Mouse (Mus musculus) MEL (cell line): ENCODE results near the gene Arhgdia. TPM values are rescaled to one million over a fixed set of nuclear protein-coding genes. Genes with fewer than 3 reads are reported as not detected.
A peak's percentile ranks its signal among the peaks of the same experiment; 100 is the strongest.

ENCODE experiments used
- DNase-seq: peaks from one replicate; pipeline ENCODE4 v3.0.0; 2011; ENCODE audit warnings: low read depth, low spot score
- H3K27ac ChIP-seq: 2 replicates; pipeline ENCODE4 v1.5.1; 2012; ENCODE audit warnings: low read depth, mild to moderate bottlenecking, control low read depth, low read length, moderate library complexity; ENCODE audit not compliant: control insufficient read depth
- H3K27me3 ChIP-seq, 2 experiments: fragments of 150-350 bp in 1 of 2; sonication (generic) in 1 of 2; 2 replicates each; pipeline ENCODE4 v1.6.1; 2012; ENCODE audit warnings: low read length in 2 of 2, mild to moderate bottlenecking in 2 of 2, improper control_type of control experiment in 1 of 2, moderate library complexity in 1 of 2; ENCODE audit not compliant: insufficient read depth in 2 of 2, control insufficient read depth in 1 of 2
- H3K36me3 ChIP-seq, 2 experiments: 2 replicates each; pipeline ENCODE4 v1.6.1; 2012 to 2014; ENCODE audit warnings: low read length in 2 of 2, improper control_type of control experiment in 1 of 2, inconsistent platforms in 1 of 2, mild to moderate bottlenecking in 1 of 2; ENCODE audit not compliant: insufficient read depth in 2 of 2, control insufficient read depth in 1 of 2
- H3K4me1 ChIP-seq, 2 experiments: fragments of 150-350 bp in 1 of 2; sonication (generic) in 1 of 2; 2 replicates each; pipeline ENCODE4 v1.6.1; 2012; ENCODE audit warnings: low read length in 2 of 2, improper control_type of control experiment in 1 of 2, mild to moderate bottlenecking in 1 of 2; ENCODE audit not compliant: insufficient read depth in 2 of 2, control insufficient read depth in 1 of 2
- H3K4me3 ChIP-seq, 2 experiments: fragments of 150-350 bp in 1 of 2; sonication (generic) in 1 of 2; 2 replicates each; pipeline ENCODE4 v1.5.1; 2012; ENCODE audit warnings: low read depth in 2 of 2, low read length in 2 of 2, mild to moderate bottlenecking in 2 of 2, moderate library complexity in 2 of 2, control low read depth in 1 of 2, improper control_type of control experiment in 1 of 2; ENCODE audit not compliant: control insufficient read depth in 1 of 2, insufficient read depth in 1 of 2
- H3K79me2 ChIP-seq: 2 replicates; pipeline ENCODE4 v1.6.1; 2012; ENCODE audit warnings: mild to moderate bottlenecking, low read length, moderate library complexity; ENCODE audit not compliant: control insufficient read depth, poor library complexity, insufficient read depth
- H3K9ac ChIP-seq: 2 replicates; pipeline ENCODE4 v1.6.1; 2012; ENCODE audit warnings: low read depth, mild to moderate bottlenecking, control low read depth, low read length, moderate library complexity; ENCODE audit not compliant: control insufficient read depth, poor library complexity, severe bottlenecking
- H3K9me3 ChIP-seq: fragments of 150-350 bp; sonication (generic); replicated peaks from 2 replicates; pipeline ENCODE4 v1.6.1; 2012; ENCODE audit warnings: mild to moderate bottlenecking, low read length, improper control_type of control experiment, moderate library complexity; ENCODE audit not compliant: insufficient read depth
- BHLHE40 ChIP-seq: IDR thresholded peaks from 2 replicates; pipeline ENCODE4 v1.6.1; 2012; ENCODE audit warnings: low read depth, mild to moderate bottlenecking, inconsistent platforms, low read length, improper control_type of control experiment, borderline replicate concordance
- CTCF ChIP-seq, 3 experiments: IDR thresholded peaks in 2 of 3; conservative IDR thresholded peaks in 1 of 3; 2 replicates each; pipeline ENCODE4 v1.5.1; 2011 to 2012; ENCODE audit warnings: low read length in 3 of 3, low read depth in 2 of 3, mild to moderate bottlenecking in 2 of 3, improper control_type of control experiment in 1 of 3, inconsistent platforms in 1 of 3, mixed read lengths in 1 of 3, moderate library complexity in 1 of 3; ENCODE audit not compliant: control insufficient read depth in 1 of 3, insufficient read depth in 1 of 3, poor library complexity in 1 of 3, severe bottlenecking in 1 of 3
- E2F4 ChIP-seq: IDR thresholded peaks from 2 replicates; pipeline ENCODE4 v1.6.1; 2011; ENCODE audit warnings: low read depth, low read length, improper control_type of control experiment, borderline replicate concordance
- JUND ChIP-seq: IDR thresholded peaks from 2 replicates; pipeline ENCODE4 v1.6.1; 2011; ENCODE audit warnings: low read depth, mild to moderate bottlenecking, improper control_type of control experiment, low read length
- MAX ChIP-seq: IDR thresholded peaks from 2 replicates; pipeline ENCODE4 v1.6.1; 2011; ENCODE audit warnings: low read length, improper control_type of control experiment
- MYC ChIP-seq: IDR thresholded peaks from 2 replicates; pipeline ENCODE4 v1.6.1; 2011; ENCODE audit warnings: low read depth, mild to moderate bottlenecking, low read length, improper control_type of control experiment, moderate library complexity
- NELFE ChIP-seq: IDR thresholded peaks from 2 replicates; pipeline ENCODE4 v1.6.1; 2011; ENCODE audit warnings: low read depth, low read length, improper control_type of control experiment
- NRF1 ChIP-seq: IDR thresholded peaks from 2 replicates; pipeline ENCODE4 v1.6.1; 2014; ENCODE audit warnings: low read depth, mild to moderate bottlenecking, inconsistent platforms, low read length, improper control_type of control experiment, moderate library complexity; ENCODE audit not compliant: poor library complexity, insufficient read depth, severe bottlenecking
- RAD21 ChIP-seq: IDR thresholded peaks from 2 replicates; pipeline ENCODE4 v1.6.1; 2011; ENCODE audit warnings: mild to moderate bottlenecking, low read depth, low read length, improper control_type of control experiment
- SMC3 ChIP-seq: IDR thresholded peaks from 2 replicates; pipeline ENCODE4 v1.6.1; 2011; ENCODE audit warnings: low read depth, low read length, improper control_type of control experiment
- TBP ChIP-seq: IDR thresholded peaks from 2 replicates; pipeline ENCODE4 v1.8.0; 2011; ENCODE audit warnings: low read depth, low read length, improper control_type of control experiment
- USF1 ChIP-seq: IDR thresholded peaks from 2 replicates; pipeline ENCODE4 v1.6.1; 2014; ENCODE audit warnings: low read depth, mild to moderate bottlenecking, inconsistent platforms, low read length, improper control_type of control experiment, moderate library complexity
- ZC3H11A ChIP-seq: IDR thresholded peaks from 2 replicates; pipeline ENCODE4 v1.6.1; 2012; ENCODE audit warnings: low read depth, mild to moderate bottlenecking, inconsistent platforms, low read length, improper control_type of control experiment
- ZKSCAN1 ChIP-seq: IDR thresholded peaks from 2 replicates; pipeline ENCODE4 v1.6.1; 2012; ENCODE audit warnings: low read depth, mild to moderate bottlenecking, inconsistent platforms, low read length, improper control_type of control experiment, moderate library complexity
- polyA plus RNA-seq, 2 experiments: library from polyadenylated mRNA; stranded (reverse) in 1 of 2; unstranded in 1 of 2; fragments of >175 nt in 1 of 2; fragments of >200 nt in 1 of 2; gene quantifications; 2 replicates each; pipeline versions ENCODE4 v1.2.1 to v1.2.4; 2012; ENCODE audit warnings: low replicate concordance in 2 of 2, low read depth in 1 of 2; ENCODE audit not compliant: insufficient read length in 2 of 2, insufficient read depth in 1 of 2, missing spikeins in 1 of 2
- total RNA-seq: library from RNA; depleted of rRNA; stranded (reverse); fragments of 300-350 nt; gene quantifications from 2 replicates; pipeline ENCODE4 v1.2.3, GENCODE M21; 2012

Gene Arhgdia
- total and polyA plus RNA-seq, 3 experiments: 364 to 821 (median 601) TPM

- peak; percentile 46 for DNase-seq
- H3K27me3 ChIP-seq: no peaks in the 10 kb centered on the region
- no peaks in the 10 kb centered on the region for H3K79me2 ChIP-seq
- no peaks in the 10 kb centered on the region; a peak in 1 of 4 replicates for H3K36me3 ChIP-seq
- H3K27ac ChIP-seq: no peak overlapping the region
- H3K4me3 ChIP-seq: no peak overlapping the region
- no peak overlapping the region for H3K9ac ChIP-seq
- H3K4me1 ChIP-seq: peaks cover 0 to 10% of the 10 kb centered on the region in 2 experiments; a peak in 1 of 4 replicates
- TF ChIP-seq RAD21 (peak; percentile 52), BHLHE40 (0 out of 2 replicates have a peak, but pooled peaks have one; percentile 31), CTCF (IDR thresholded peaks at IDR 0.05 in 2 of 3, conservative IDR thresholded peaks at IDR 0.05 in 1 of 3; ENCODE audit: control insufficient read depth in 1 of 3, insufficient read depth in 1 of 3, low read depth in 2 of 3, low read length in 3 of 3, poor library complexity in 1 of 3, severe bottlenecking in 1 of 3) (peak; percentile 39 to 63 (median 59); a peak in 5 of 6 replicates), MAX (0 out of 2 replicates have a peak, but pooled peaks have one; percentile 10), JUND (no peak), E2F4 (no peak), NELFE (no peak), ZC3H11A (peak; percentile 13; the same call in 1 of the 2 replicates), SMC3 (peak; percentile 48), MYC (0 out of 2 replicates have a peak, but pooled peaks have one; percentile 41)
- H3K9me3 ChIP-seq: no peaks in the 10 kb centered on the region
Measured at GRCm38 (mm10) chr11:120541907-120542306, 39.5 kb downstream of the Arhgdia start.

- H3K9ac ChIP-seq: no peak overlapping the region
- no peak for TF ChIP-seq CTCF (IDR thresholded peaks at IDR 0.05 in 2 of 3, conservative IDR thresholded peaks at IDR 0.05 in 1 of 3; ENCODE audit: control insufficient read depth in 1 of 3, insufficient read depth in 1 of 3, low read depth in 2 of 3, low read length in 3 of 3, poor library complexity in 1 of 3, severe bottlenecking in 1 of 3)
- TF ChIP-seq USF1: 0 out of 2 replicates have a peak, but pooled peaks have one; percentile 9
- TF ChIP-seq NRF1: no peak
- no peak for TF ChIP-seq TBP
- H3K27ac ChIP-seq: no peak overlapping the region
- DNase-seq: no peak
- no peaks in the 10 kb centered on the region for H3K9me3 ChIP-seq
- H3K36me3 ChIP-seq: no peaks in the 10 kb centered on the region; a peak in 1 of 4 replicates
- H3K4me3 ChIP-seq: no peak overlapping the region
- peaks cover 0 to 10% of the 10 kb centered on the region in 2 experiments; a peak in 1 of 4 replicates for H3K4me1 ChIP-seq
- H3K79me2 ChIP-seq: no peaks in the 10 kb centered on the region
- no peaks in the 10 kb centered on the region for H3K27me3 ChIP-seq
Measured at GRCm38 (mm10) chr11:120539285-120540014, 42.0 kb downstream of the Arhgdia start.

GRCm38 (mm10) chr11:120538955-120539284 lies 42.5 kb downstream of the Arhgdia start:
- TF ChIP-seq ZKSCAN1: no peak
- Histone ChIP-seq H3K9me3 (no peaks in the 10 kb centered on the region), H3K36me3 (no peaks in the 10 kb centered on the region; a peak in 1 of 4 replicates), H3K27me3 (no peaks in the 10 kb centered on the region), H3K9ac (no peak overlapping the region), H3K4me1 (peaks cover 0 to 10% of the 10 kb centered on the region in 2 experiments; a peak in 1 of 4 replicates), H3K27ac (no peak overlapping the region), H3K4me3 (no peak overlapping the region), H3K79me2 (no peaks in the 10 kb centered on the region)
- DNase-seq: peak; percentile 67
